Mouse (Mus musculus) adrenal gland, postnatal 4 days (tissue): ENCODE measurements at regions not wholly inside any gene's neighbourhood (a gene's known extent, or its start where the extent isn't known, plus 50 kb on each side); places are given as distances from the start of the nearest gene placed in this dataset.

Experiments used
- DNase-seq, 2 experiments: peaks; one replicate each; pipeline ENCODE4 v3.0.0; 2021 to 2022; ENCODE audit warnings: low spot score in 2 of 2, mixed read lengths in 2 of 2

- DNase-seq: no peak
These were observed 348.6 kb upstream of the Cd180 start for GRCm38 (mm10) chr13:102344606-102345269.

GRCm38 (mm10) chr13:102349493-102349892 is 343.9 kb upstream of the Cd180 start:
- no peak for DNase-seq

GRCm38 (mm10) chr13:102352073-102352854 is 341.1 kb upstream of the Cd180 start:
- no peak for DNase-seq

- no peak for DNase-seq
These were observed 337.8 kb upstream of the Cd180 start for GRCm38 (mm10) chr13:102355569-102355968.

GRCm38 (mm10) chr13:102372451-102373082 is 320.8 kb upstream of the Cd180 start:
- no peak for DNase-seq

- no peak for DNase-seq
These were observed 312.7 kb upstream of the Cd180 start for GRCm38 (mm10) chr13:102380667-102381066.

GRCm38 (mm10) chr13:102391911-102392310 is 301.4 kb upstream of the Cd180 start:
- DNase-seq: no peak

GRCm38 (mm10) chr13:102392868-102393661 is 300.3 kb upstream of the Cd180 start:
- no peak for DNase-seq

- no peak for DNase-seq
These were observed 299.7 kb upstream of the Cd180 start for GRCm38 (mm10) chr13:102393662-102393970.

- DNase-seq: no peak
These were observed 299.3 kb upstream of the Cd180 start for GRCm38 (mm10) chr13:102394057-102394456.

GRCm38 (mm10) chr13:102397411-102397810 is 295.9 kb upstream of the Cd180 start:
- no peak for DNase-seq

- no peak for DNase-seq
These were observed 281.5 kb upstream of the Cd180 start for GRCm38 (mm10) chr13:102411840-102412239.

GRCm38 (mm10) chr13:102434372-102434954 is 258.9 kb upstream of the Cd180 start:
- DNase-seq: no peak

- DNase-seq: no peak
These were observed 250.7 kb upstream of the Cd180 start for GRCm38 (mm10) chr13:102442676-102443075.

- no peak for DNase-seq
These were observed 246.0 kb upstream of the Cd180 start for GRCm38 (mm10) chr13:102447310-102447709.

- no peak for DNase-seq
These were observed 243.8 kb upstream of the Cd180 start for GRCm38 (mm10) chr13:102449416-102450121.

GRCm38 (mm10) chr13:102451176-102451575 is 242.2 kb upstream of the Cd180 start:
- DNase-seq: no peak

GRCm38 (mm10) chr13:102458711-102459110 is 234.6 kb upstream of the Cd180 start:
- no peak for DNase-seq

- no peak for DNase-seq
These were observed 229.4 kb upstream of the Cd180 start for GRCm38 (mm10) chr13:102463993-102464392.

GRCm38 (mm10) chr13:102481906-102482305 is 211.5 kb upstream of the Cd180 start:
- no peak for DNase-seq

- DNase-seq: no peak
These were observed 210.9 kb upstream of the Cd180 start for GRCm38 (mm10) chr13:102482451-102482850.
